Mouse (Mus musculus): ENCODE measurements around the gene Dazap1.
"Not testable (repeated sequence)": the region's sequence is repeated elsewhere in the genome, so short reads cannot be mapped to it uniquely, and the experiment has no call there.

Dazap1 gene

GRCm38 (mm10) chr10:80260642-80261584, at the start of gene Dazap1, which contains the start of gene Gamt:
Gene Dazap1, plus strand, starts transcription at chr10:80261486.
Gene Gamt, minus strand, starts transcription at chr10:80261012.
- DNase-seq (ENCODE audit: extremely low spot score, low spot score): peak; percentile 96

GRCm38 (mm10) chr10:80211547-80212103, 49.7 kb upstream of the Dazap1 start:
- not testable (repeated sequence) for DNase-seq (ENCODE audit: extremely low spot score, low spot score)

- DNase-seq (ENCODE audit: extremely low spot score, low spot score): no peak
Measured at GRCm38 (mm10) chr10:80215048-80215772, 46.1 kb upstream of the Dazap1 start.

- no peak for DNase-seq (ENCODE audit: extremely low spot score, low spot score)
Measured at GRCm38 (mm10) chr10:80220676-80221075, 40.6 kb upstream of the Dazap1 start.

GRCm38 (mm10) chr10:80223137-80223536, 38.1 kb upstream of the Dazap1 start:
- not testable (repeated sequence) for DNase-seq (ENCODE audit: extremely low spot score, low spot score)

- no peak for DNase-seq (ENCODE audit: extremely low spot score, low spot score)
Measured at GRCm38 (mm10) chr10:80226071-80226415, 35.2 kb upstream of the Dazap1 start.

GRCm38 (mm10) chr10:80226416-80227165, 34.7 kb upstream of the Dazap1 start, which contains the start of gene Mum1:
Gene Mum1, plus strand, starts transcription at chr10:80226434.
- DNase-seq (ENCODE audit: extremely low spot score, low spot score): peak; percentile 98

GRCm38 (mm10) chr10:80227166-80227539, 34.1 kb upstream of the Dazap1 start:
- DNase-seq (ENCODE audit: extremely low spot score, low spot score): no peak

- DNase-seq (ENCODE audit: extremely low spot score, low spot score): no peak
Measured at GRCm38 (mm10) chr10:80227877-80228775, 33.2 kb upstream of the Dazap1 start.

- no peak for DNase-seq (ENCODE audit: extremely low spot score, low spot score)
Measured at GRCm38 (mm10) chr10:80236145-80236825, 25.0 kb upstream of the Dazap1 start.

GRCm38 (mm10) chr10:80237020-80237419, 24.3 kb upstream of the Dazap1 start:
- DNase-seq (ENCODE audit: extremely low spot score, low spot score): no peak

GRCm38 (mm10) chr10:80238306-80238705, 23.0 kb upstream of the Dazap1 start:
- DNase-seq (ENCODE audit: extremely low spot score, low spot score): no peak

- no peak for DNase-seq (ENCODE audit: extremely low spot score, low spot score)
Measured at GRCm38 (mm10) chr10:80239791-80240190, 21.5 kb upstream of the Dazap1 start.

- no peak for DNase-seq (ENCODE audit: extremely low spot score, low spot score)
Measured at GRCm38 (mm10) chr10:80242088-80242487, 19.2 kb upstream of the Dazap1 start.

GRCm38 (mm10) chr10:80242607-80243006, 18.7 kb upstream of the Dazap1 start:
- no peak for DNase-seq (ENCODE audit: extremely low spot score, low spot score)

- DNase-seq (ENCODE audit: extremely low spot score, low spot score): no peak
Measured at GRCm38 (mm10) chr10:80244791-80245399, 16.4 kb upstream of the Dazap1 start.

GRCm38 (mm10) chr10:80245600-80245999, 15.7 kb upstream of the Dazap1 start:
- peak; percentile 82 for DNase-seq (ENCODE audit: extremely low spot score, low spot score)

GRCm38 (mm10) chr10:80247849-80248248, 13.4 kb upstream of the Dazap1 start:
- no peak for DNase-seq (ENCODE audit: extremely low spot score, low spot score)

- DNase-seq (ENCODE audit: extremely low spot score, low spot score): not testable (repeated sequence)
Measured at GRCm38 (mm10) chr10:80248437-80248836, 12.8 kb upstream of the Dazap1 start.
